Mouse (Mus musculus) MEL (cell line): Measurements from ENCODE around the gene Pxk. TPM values are rescaled to one million over a fixed set of nuclear protein-coding genes. Genes with fewer than 3 reads are reported as not detected.

Experiments used
- DNase-seq: peaks from one replicate; pipeline ENCODE4 v3.0.0; 2011; ENCODE audit warnings: low read depth, low spot score
- H3K27ac ChIP-seq: 2 replicates; pipeline ENCODE4 v1.5.1; 2012; ENCODE audit warnings: low read depth, mild to moderate bottlenecking, control low read depth, low read length, moderate library complexity; ENCODE audit not compliant: control insufficient read depth
- H3K27me3 ChIP-seq, 2 experiments: fragments of 150-350 bp in 1 of 2; sonication (generic) in 1 of 2; 2 replicates each; pipeline ENCODE4 v1.6.1; 2012; ENCODE audit warnings: low read length in 2 of 2, mild to moderate bottlenecking in 2 of 2, improper control_type of control experiment in 1 of 2, moderate library complexity in 1 of 2; ENCODE audit not compliant: insufficient read depth in 2 of 2, control insufficient read depth in 1 of 2
- H3K36me3 ChIP-seq, 2 experiments: 2 replicates each; pipeline ENCODE4 v1.6.1; 2012 to 2014; ENCODE audit warnings: low read length in 2 of 2, improper control_type of control experiment in 1 of 2, inconsistent platforms in 1 of 2, mild to moderate bottlenecking in 1 of 2; ENCODE audit not compliant: insufficient read depth in 2 of 2, control insufficient read depth in 1 of 2
- H3K4me1 ChIP-seq, 2 experiments: fragments of 150-350 bp in 1 of 2; sonication (generic) in 1 of 2; 2 replicates each; pipeline ENCODE4 v1.6.1; 2012; ENCODE audit warnings: low read length in 2 of 2, improper control_type of control experiment in 1 of 2, mild to moderate bottlenecking in 1 of 2; ENCODE audit not compliant: insufficient read depth in 2 of 2, control insufficient read depth in 1 of 2
- H3K4me3 ChIP-seq, 2 experiments: fragments of 150-350 bp in 1 of 2; sonication (generic) in 1 of 2; 2 replicates each; pipeline ENCODE4 v1.5.1; 2012; ENCODE audit warnings: low read depth in 2 of 2, low read length in 2 of 2, mild to moderate bottlenecking in 2 of 2, moderate library complexity in 2 of 2, control low read depth in 1 of 2, improper control_type of control experiment in 1 of 2; ENCODE audit not compliant: control insufficient read depth in 1 of 2, insufficient read depth in 1 of 2
- H3K79me2 ChIP-seq: 2 replicates; pipeline ENCODE4 v1.6.1; 2012; ENCODE audit warnings: mild to moderate bottlenecking, low read length, moderate library complexity; ENCODE audit not compliant: control insufficient read depth, poor library complexity, insufficient read depth
- H3K9ac ChIP-seq: 2 replicates; pipeline ENCODE4 v1.6.1; 2012; ENCODE audit warnings: low read depth, mild to moderate bottlenecking, control low read depth, low read length, moderate library complexity; ENCODE audit not compliant: control insufficient read depth, poor library complexity, severe bottlenecking
- H3K9me3 ChIP-seq: fragments of 150-350 bp; sonication (generic); replicated peaks from 2 replicates; pipeline ENCODE4 v1.6.1; 2012; ENCODE audit warnings: mild to moderate bottlenecking, low read length, improper control_type of control experiment, moderate library complexity; ENCODE audit not compliant: insufficient read depth
- CHD1 ChIP-seq: IDR thresholded peaks from 2 replicates; pipeline ENCODE4 v1.6.1; 2012; ENCODE audit warnings: low read depth, mild to moderate bottlenecking, inconsistent platforms, low read length, improper control_type of control experiment
- CTCF ChIP-seq, 3 experiments: IDR thresholded peaks in 2 of 3; conservative IDR thresholded peaks in 1 of 3; 2 replicates each; pipeline ENCODE4 v1.5.1; 2011 to 2012; ENCODE audit warnings: low read length in 3 of 3, low read depth in 2 of 3, mild to moderate bottlenecking in 2 of 3, improper control_type of control experiment in 1 of 3, inconsistent platforms in 1 of 3, mixed read lengths in 1 of 3, moderate library complexity in 1 of 3; ENCODE audit not compliant: control insufficient read depth in 1 of 3, insufficient read depth in 1 of 3, poor library complexity in 1 of 3, severe bottlenecking in 1 of 3
- ELF1 ChIP-seq: IDR thresholded peaks from 2 replicates; pipeline ENCODE4 v1.6.1; 2014; ENCODE audit warnings: low read depth, mild to moderate bottlenecking, inconsistent platforms, low read length, improper control_type of control experiment, moderate library complexity
- EP300 ChIP-seq, 2 experiments: IDR thresholded peaks; 2 replicates each; pipeline ENCODE4 v1.6.1; 2011; ENCODE audit warnings: improper control_type of control experiment in 2 of 2, low read length in 2 of 2, low read depth in 1 of 2, mild to moderate bottlenecking in 1 of 2
- GATA1 ChIP-seq: IDR thresholded peaks from 2 replicates; pipeline ENCODE4 v1.6.1; 2011; ENCODE audit warnings: low read depth, low read length, improper control_type of control experiment
- HCFC1 ChIP-seq: IDR thresholded peaks from 2 replicates; pipeline ENCODE4 v1.6.1; 2012; ENCODE audit warnings: low read depth, mild to moderate bottlenecking, inconsistent platforms, low read length, improper control_type of control experiment, moderate library complexity
- KAT2A ChIP-seq: conservative IDR thresholded peaks from 2 replicates; pipeline ENCODE4 v1.6.1; 2012; ENCODE audit warnings: low read depth, low read length, improper control_type of control experiment, inconsistent platforms
- MAFK ChIP-seq: IDR thresholded peaks from 2 replicates; pipeline ENCODE4 v1.6.1; 2011; ENCODE audit warnings: low read depth, mild to moderate bottlenecking, low read length, improper control_type of control experiment, borderline replicate concordance
- MAX ChIP-seq: IDR thresholded peaks from 2 replicates; pipeline ENCODE4 v1.6.1; 2011; ENCODE audit warnings: low read length, improper control_type of control experiment
- MXI1 ChIP-seq: IDR thresholded peaks from 2 replicates; pipeline ENCODE4 v1.6.1; 2011; ENCODE audit warnings: mild to moderate bottlenecking, low read depth, low read length, improper control_type of control experiment
- MYC ChIP-seq: IDR thresholded peaks from 2 replicates; pipeline ENCODE4 v1.6.1; 2011; ENCODE audit warnings: low read depth, mild to moderate bottlenecking, low read length, improper control_type of control experiment, moderate library complexity
- NRF1 ChIP-seq: IDR thresholded peaks from 2 replicates; pipeline ENCODE4 v1.6.1; 2014; ENCODE audit warnings: low read depth, mild to moderate bottlenecking, inconsistent platforms, low read length, improper control_type of control experiment, moderate library complexity; ENCODE audit not compliant: poor library complexity, insufficient read depth, severe bottlenecking
- POLR2A ChIP-seq, 2 experiments: IDR thresholded peaks; 2 replicates each; pipeline ENCODE4 v1.6.1; 2011 to 2012; ENCODE audit warnings: low read length in 2 of 2, mild to moderate bottlenecking in 2 of 2, control low read depth in 1 of 2, improper control_type of control experiment in 1 of 2, low read depth in 1 of 2, moderate library complexity in 1 of 2; ENCODE audit not compliant: control insufficient read depth in 1 of 2, insufficient read depth in 1 of 2, poor library complexity in 1 of 2
- POLR2AphosphoS2 ChIP-seq: IDR thresholded peaks from 2 replicates; pipeline ENCODE4 v1.6.1; 2011; ENCODE audit warnings: low read length, improper control_type of control experiment
- RAD21 ChIP-seq: IDR thresholded peaks from 2 replicates; pipeline ENCODE4 v1.6.1; 2011; ENCODE audit warnings: mild to moderate bottlenecking, low read depth, low read length, improper control_type of control experiment
- RCOR1 ChIP-seq: IDR thresholded peaks from 2 replicates; pipeline ENCODE4 v1.6.1; 2012; ENCODE audit warnings: low read depth, mild to moderate bottlenecking, inconsistent platforms, low read length, improper control_type of control experiment
- SIN3A ChIP-seq: IDR thresholded peaks from 2 replicates; pipeline ENCODE4 v1.6.1; 2012; ENCODE audit warnings: low read length, improper control_type of control experiment, inconsistent platforms
- TCF12 ChIP-seq: IDR thresholded peaks from 2 replicates; pipeline ENCODE4 v1.6.1; 2014; ENCODE audit warnings: low read depth, mild to moderate bottlenecking, inconsistent platforms, low read length, improper control_type of control experiment, moderate library complexity
- UBTF ChIP-seq: IDR thresholded peaks from 2 replicates; pipeline ENCODE4 v1.6.1; 2012; ENCODE audit warnings: low read depth, mild to moderate bottlenecking, inconsistent platforms, low read length, improper control_type of control experiment, moderate library complexity, borderline replicate concordance; ENCODE audit not compliant: insufficient read depth
- polyA plus RNA-seq, 2 experiments: library from polyadenylated mRNA; stranded (reverse) in 1 of 2; unstranded in 1 of 2; fragments of >175 nt in 1 of 2; fragments of >200 nt in 1 of 2; gene quantifications; 2 replicates each; pipeline versions ENCODE4 v1.2.1 to v1.2.4; 2012; ENCODE audit warnings: low replicate concordance in 2 of 2, low read depth in 1 of 2; ENCODE audit not compliant: insufficient read length in 2 of 2, insufficient read depth in 1 of 2, missing spikeins in 1 of 2
- total RNA-seq: library from RNA; depleted of rRNA; stranded (reverse); fragments of 300-350 nt; gene quantifications from 2 replicates; pipeline ENCODE4 v1.2.3, GENCODE M21; 2012

Pxk gene
- total and polyA plus RNA-seq, 3 experiments = 5.9 to 12.9 TPM; not detected in 1

DNA sequence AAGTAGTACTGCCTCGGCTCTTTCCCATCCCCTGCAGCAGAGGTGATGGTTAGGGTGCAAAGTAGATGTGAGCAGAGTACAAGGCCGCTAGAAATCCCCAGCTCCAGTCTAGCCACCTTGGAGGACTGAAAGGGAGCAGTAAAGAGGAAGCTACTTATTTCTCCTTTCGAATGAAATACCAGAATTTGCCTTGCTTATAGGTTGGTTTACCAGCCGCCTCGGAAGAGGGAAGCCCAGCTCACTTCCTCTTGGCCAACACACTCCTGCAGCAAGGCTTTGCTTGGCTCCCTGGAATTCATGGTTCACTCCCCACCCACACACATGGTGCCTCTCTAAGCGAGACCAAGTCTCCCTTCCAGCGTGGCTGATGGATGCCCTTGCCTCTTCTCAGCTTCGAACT is 34.8 kb downstream of the Pxk start:
- Histone ChIP-seq H3K4me3 (no peak overlapping the region), H3K27me3 (no peaks in the 10 kb centered on the region), H3K27ac (no peak overlapping the region), H3K79me2 (no peaks in the 10 kb centered on the region), H3K4me1 (no peaks in the 10 kb centered on the region), H3K9ac (no peak overlapping the region), H3K9me3 (no peaks in the 10 kb centered on the region), H3K36me3 (peaks cover 0 to 3% of the 10 kb centered on the region in 2 experiments; a peak in 2 of 4 replicates)
- TF ChIP-seq POLR2AphosphoS2 (no peak), MAX (no peak), RCOR1 (no peak), GATA1 (no peak), ELF1 (no peak), KAT2A (no peak), EP300 (IDR thresholded peaks at IDR 0.05; ENCODE audit: low read depth in 1 of 2, low read length in 2 of 2) (no peak), CTCF (IDR thresholded peaks at IDR 0.05 in 2 of 3, conservative IDR thresholded peaks at IDR 0.05 in 1 of 3; ENCODE audit: control insufficient read depth in 1 of 3, insufficient read depth in 1 of 3, low read depth in 2 of 3, low read length in 3 of 3, poor library complexity in 1 of 3, severe bottlenecking in 1 of 3) (no peak), MAFK (no peak)
- DNase-seq = no peak

DNA sequence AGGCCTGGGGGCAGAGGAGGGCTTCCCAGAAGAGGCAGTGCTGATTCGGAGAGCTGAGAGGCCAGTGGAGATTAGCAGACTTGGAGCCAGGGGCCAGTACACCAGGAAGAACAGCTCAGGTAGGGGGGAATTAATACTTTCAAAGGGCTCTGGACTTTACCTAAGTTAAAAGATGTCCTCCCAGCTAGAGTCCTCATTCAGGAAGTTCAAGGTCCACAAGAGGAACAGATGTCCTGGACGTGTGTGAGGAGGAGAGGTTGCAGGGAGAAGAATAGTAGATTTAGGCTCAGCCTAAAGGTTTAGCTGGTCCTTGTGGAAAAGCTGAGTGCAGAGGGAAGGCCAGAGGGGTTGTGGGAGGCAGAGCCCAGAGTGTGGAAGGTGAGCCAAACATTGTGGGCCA is 36.2 kb downstream of the Pxk start:
- Histone ChIP-seq H3K9me3 (no peaks in the 10 kb centered on the region), H3K27ac (no peak overlapping the region), H3K27me3 (no peaks in the 10 kb centered on the region), H3K36me3 (peaks cover 0 to 8% of the 10 kb centered on the region in 2 experiments), H3K9ac (no peak overlapping the region), H3K4me1 (peaks cover 0 to 3% of the 10 kb centered on the region in 2 experiments; a peak in 1 of 4 replicates), H3K4me3 (no peak overlapping the region), H3K79me2 (no peaks in the 10 kb centered on the region)
- DNase-seq = no peak
- TF ChIP-seq NRF1 (no peak), CHD1 (no peak), TCF12 (no peak), SIN3A (no peak), HCFC1 (no peak), UBTF (no peak), POLR2A (IDR thresholded peaks at IDR 0.05; ENCODE audit: control insufficient read depth in 1 of 2, insufficient read depth in 1 of 2, low read depth in 1 of 2, low read length in 2 of 2, poor library complexity in 1 of 2) (no peak)

DNA sequence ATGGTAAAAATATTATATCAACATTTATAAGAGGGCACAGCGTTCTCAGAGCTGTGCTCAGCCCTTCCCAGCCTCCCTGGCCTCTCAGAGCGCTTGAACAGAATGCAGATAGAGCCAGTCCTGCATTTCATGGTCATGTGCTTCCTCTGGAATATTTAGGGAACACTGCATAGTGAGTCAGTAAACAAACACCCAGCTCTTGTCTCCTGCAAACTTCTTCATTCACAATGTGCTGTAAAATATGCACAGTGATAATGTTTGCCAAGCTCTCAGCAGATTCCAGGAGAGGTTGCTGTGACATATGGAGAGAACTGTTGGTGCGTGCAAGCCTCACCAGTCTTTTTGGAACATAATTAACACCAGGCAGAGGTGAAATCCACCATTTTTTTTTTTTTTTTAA is 37.1 kb downstream of the Pxk start:
- Histone ChIP-seq H3K27ac (no peak overlapping the region), H3K4me1 (peaks cover 0 to 3% of the 10 kb centered on the region in 2 experiments; a peak in 1 of 4 replicates), H3K79me2 (no peaks in the 10 kb centered on the region), H3K27me3 (no peaks in the 10 kb centered on the region), H3K9ac (no peak overlapping the region), H3K4me3 (no peak overlapping the region), H3K9me3 (no peaks in the 10 kb centered on the region), H3K36me3 (peaks cover 0 to 8% of the 10 kb centered on the region in 2 experiments)
- TF ChIP-seq MXI1 = no peak
- no peak for TF ChIP-seq SIN3A
- no peak for TF ChIP-seq MYC
- no peak for TF ChIP-seq RAD21
- TF ChIP-seq POLR2AphosphoS2 = no peak
- no peak for TF ChIP-seq KAT2A
- DNase-seq = no peak
